Mouse (Mus musculus) hindbrain, postnatal 0 days (tissue): ENCODE data around the gene Angpt4. TPM values are rescaled to one million over a fixed set of nuclear protein-coding genes. Genes with fewer than 3 reads are reported as not detected.

Source experiments
- ATAC-seq: fragments of 200-750 bp; cut with Nextera tagmentation; 2 replicates; pipeline ENCODE4 v1.8.0; 2017; ENCODE audit warnings: mild to moderate bottlenecking, moderate TSS enrichment, moderate library complexity
- DNase-seq: peaks from one replicate; pipeline ENCODE4 v3.0.0-alpha.2; 2015; ENCODE audit warnings: low spot score
- H3K27ac ChIP-seq: fragments of 300-500 bp; sonication (generic); 2 replicates; pipeline ENCODE4 v1.5.1; 2014; ENCODE audit warnings: mild to moderate bottlenecking
- H3K27me3 ChIP-seq: fragments of 300-500 bp; sonication (generic); 2 replicates; pipeline ENCODE4 v1.6.1; 2014; ENCODE audit warnings: low read length, mixed read lengths; ENCODE audit not compliant: insufficient read depth
- H3K36me3 ChIP-seq: fragments of 300-500 bp; sonication (generic); 2 replicates; pipeline ENCODE4 v1.6.1; 2014; ENCODE audit warnings: low read length, mixed read lengths; ENCODE audit not compliant: insufficient read depth
- H3K4me1 ChIP-seq: fragments of 300-500 bp; sonication (generic); 2 replicates; pipeline ENCODE4 v1.6.1; 2014; ENCODE audit warnings: antibody characterized with exemption, low read length, mixed read lengths; ENCODE audit not compliant: insufficient read depth
- H3K4me2 ChIP-seq: fragments of 300-500 bp; sonication (generic); 2 replicates; pipeline ENCODE4 v1.6.1; 2014; ENCODE audit warnings: low read depth, mild to moderate bottlenecking, low read length, moderate library complexity, mixed read lengths
- H3K4me3 ChIP-seq: fragments of 300-500 bp; sonication (generic); 2 replicates; pipeline ENCODE4 v1.5.1; 2014; ENCODE audit warnings: low read length
- H3K9ac ChIP-seq: fragments of 300-500 bp; sonication (generic); replicated peaks from 2 replicates; pipeline ENCODE4 v1.6.1; 2014; ENCODE audit warnings: mild to moderate bottlenecking, low read length, moderate library complexity, mixed read lengths
- H3K9me3 ChIP-seq: fragments of 300-500 bp; sonication (generic); 2 replicates; pipeline ENCODE4 v1.6.1; 2016; ENCODE audit warnings: low read length, mixed read lengths
- CTCF ChIP-seq: IDR thresholded peaks from 2 replicates; pipeline ENCODE4 v1.5.1; 2016; ENCODE audit warnings: antibody characterized with exemption, control low read depth, low read depth
- WGBS: fragments of 180-500 bp; shearing (Covaris S2); extraction: QIAGEN DNeasy Blood & Tissue Kit; methylation state at CpG from one replicate; pipeline ENCODE4 v1.1.7; 2014; 5-methylcytosine and 5-hydroxymethylcytosine counted together
- polyA plus RNA-seq: library from polyadenylated mRNA; unstranded; fragments of >200 nt; fragmentation: Nextera tagmentation; extraction: Ambion mirVana; gene quantifications from 2 replicates; pipeline ENCODE4 v1.2.1, GENCODE M21; 2015
- total RNA-seq: library from RNA; depleted of rRNA; stranded (reverse); fragments of >200 nt; gene quantifications from 2 replicates; pipeline ENCODE4 v1.2.3, GENCODE M21; 2014

Gene Angpt4
- total and polyA plus RNA-seq, 2 experiments from 2014 or later, result 0.10 to 0.28 TPM

DNA sequence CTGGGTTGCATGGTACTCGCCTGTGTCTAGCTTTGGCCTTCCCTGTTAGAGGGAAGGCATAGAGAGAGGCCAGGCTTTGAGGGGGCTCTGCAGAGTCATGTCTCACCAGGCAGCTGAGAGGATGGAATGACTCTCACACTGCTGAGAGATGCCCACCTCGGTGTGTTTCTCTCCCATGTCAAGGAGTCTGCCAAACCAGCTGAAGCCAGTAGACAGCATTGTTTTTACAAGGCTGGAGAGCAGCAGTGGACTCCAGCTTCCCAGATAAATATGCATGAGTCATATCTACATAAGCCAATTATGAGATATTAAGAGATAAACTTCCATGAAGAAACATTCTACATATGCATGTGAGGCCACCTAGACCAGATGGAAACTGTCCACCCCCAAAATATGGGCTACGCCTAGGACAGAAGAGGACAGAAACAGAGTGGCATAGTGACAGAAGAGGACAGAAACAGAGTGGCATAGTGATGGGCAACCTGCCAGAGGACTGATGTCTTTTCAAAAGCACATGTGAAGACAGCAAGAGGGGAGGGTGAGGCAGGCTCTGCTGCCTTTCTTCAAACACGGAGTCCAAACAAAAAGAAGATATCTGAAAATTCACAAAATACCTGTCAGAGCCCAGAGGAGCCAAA, 45.6 kb downstream of the Angpt4 start:
- no peaks in the 10 kb centered on the region for H3K4me1 ChIP-seq
- TF ChIP-seq CTCF, result no peak
- H3K27ac ChIP-seq, result no peak overlapping the region
- no peaks in the 10 kb centered on the region for H3K9me3 ChIP-seq
- no peak overlapping the region for H3K9ac ChIP-seq
- 41% methylated on average over 4 of the region's 4 CpGs for WGBS
- H3K4me3 ChIP-seq, result no peak overlapping the region
- H3K4me2 ChIP-seq, result no peak overlapping the region
- no peaks in the 10 kb centered on the region for H3K27me3 ChIP-seq
- no peaks in the 10 kb centered on the region for H3K36me3 ChIP-seq
- 0 out of 2 replicates have a peak, but pooled peaks have one; percentile 28 for ATAC-seq
- DNase-seq, result no peak

DNA sequence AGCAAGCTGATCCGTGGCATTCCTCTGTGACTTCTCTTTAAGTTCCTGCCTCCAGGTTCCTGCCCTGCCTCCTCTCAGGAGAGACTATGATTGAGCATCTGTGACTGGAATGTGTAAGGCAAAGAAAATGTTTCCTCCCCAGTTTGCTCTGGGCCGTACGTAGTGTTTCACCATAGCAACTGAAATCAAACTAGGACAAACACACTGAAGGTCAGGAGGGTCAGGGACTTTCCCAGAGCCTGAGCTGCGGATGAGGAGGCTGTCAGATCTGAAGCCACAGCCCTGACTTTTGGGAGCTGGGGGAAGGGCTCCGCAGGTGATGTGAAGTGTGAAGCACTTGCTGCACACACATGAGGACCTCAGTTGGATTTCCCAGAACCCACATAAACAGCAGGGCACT, 48.3 kb downstream of the Angpt4 start:
- H3K4me1 ChIP-seq, result peaks cover 4% of the 10 kb centered on the region; the same call in 1 of the 2 replicates
- no peak for TF ChIP-seq CTCF
- DNase-seq, result no peak

GRCm38 (mm10) chr2:151961284-151962196, 50.5 kb downstream of the Angpt4 start:
- Histone ChIP-seq H3K27ac (0 out of 2 replicates have a peak overlapping the region, but pooled peaks have one; percentile 20), H3K9ac (no peak overlapping the region), H3K4me2 (no peak overlapping the region), H3K9me3 (no peaks in the 10 kb centered on the region), H3K27me3 (no peaks in the 10 kb centered on the region), H3K4me1 (peaks cover 4% of the 10 kb centered on the region; the same call in 1 of the 2 replicates), H3K4me3 (no peak overlapping the region), H3K36me3 (no peaks in the 10 kb centered on the region)
- DNase-seq (no peak), ATAC-seq (peak; percentile 19; the same call in 1 of the 2 replicates)
- WGBS, result 43% methylated on average over 9 of the region's 9 CpGs
- no peak for TF ChIP-seq CTCF

More for the DNA sequence above, 48.3 kb downstream of the Angpt4 start:
- WGBS, result 43% methylated on average over 5 of the region's 5 CpGs
- no peak overlapping the region for H3K4me3 ChIP-seq
- H3K36me3 ChIP-seq, result no peaks in the 10 kb centered on the region
- no peak overlapping the region for H3K4me2 ChIP-seq
- H3K9ac ChIP-seq, result no peak overlapping the region
- H3K27ac ChIP-seq, result no peak overlapping the region
- H3K9me3 ChIP-seq, result no peaks in the 10 kb centered on the region
- ATAC-seq, result no peak
- H3K27me3 ChIP-seq, result no peaks in the 10 kb centered on the region

- H3K27me3 ChIP-seq, result no peaks in the 10 kb centered on the region
- peaks cover 11% of the 10 kb centered on the region; the same call in 1 of the 2 replicates for H3K4me1 ChIP-seq
- peak overlapping the region; percentile 36; the same call in 1 of the 2 replicates for H3K27ac ChIP-seq
- no peaks in the 10 kb centered on the region for H3K36me3 ChIP-seq
- 38% methylated on average over 10 of the region's 10 CpGs for WGBS
- H3K9ac ChIP-seq, result no peak overlapping the region
- H3K9me3 ChIP-seq, result no peaks in the 10 kb centered on the region
- ATAC-seq, result peak; percentile 43
- DNase-seq, result peak; percentile 76
- no peak overlapping the region for H3K4me3 ChIP-seq
- no peak; the same call in 1 of the 2 replicates for TF ChIP-seq CTCF
- H3K4me2 ChIP-seq, result no peak overlapping the region
Measured at GRCm38 (mm10) chr2:151962474-151962873, 51.5 kb downstream of the Angpt4 start.

DNA sequence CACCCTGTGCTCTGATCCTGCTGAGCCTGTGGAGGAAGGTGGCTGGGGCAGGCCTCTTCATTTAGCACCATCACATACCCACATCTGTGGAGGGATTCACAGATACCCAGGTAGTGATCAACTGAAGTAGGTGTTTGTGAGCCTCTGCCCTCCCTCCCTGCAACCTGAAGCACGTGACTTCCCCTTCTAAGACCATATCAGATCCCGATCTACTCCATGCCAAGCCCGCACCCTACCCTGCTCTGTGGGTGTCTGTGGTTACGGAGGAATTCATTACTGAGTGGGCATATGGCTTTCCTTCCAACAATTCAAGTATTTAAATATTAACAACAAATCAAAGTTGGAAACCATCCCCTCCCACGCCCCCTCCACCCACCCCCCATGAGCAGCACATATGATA, 52.3 kb downstream of the Angpt4 start:
- Histone ChIP-seq H3K9ac (no peak overlapping the region), H3K36me3 (no peaks in the 10 kb centered on the region), H3K27ac (no peak overlapping the region), H3K4me3 (no peak overlapping the region), H3K27me3 (no peaks in the 10 kb centered on the region), H3K4me1 (peaks cover 20% of the 10 kb centered on the region; the same call in 1 of the 2 replicates), H3K9me3 (no peaks in the 10 kb centered on the region), H3K4me2 (no peak overlapping the region)
- 72% methylated on average over 5 of the region's 5 CpGs for WGBS
- ATAC-seq (no peak), DNase-seq (no peak)
- no peak for TF ChIP-seq CTCF

- Histone ChIP-seq H3K4me1 (peaks cover 26% of the 10 kb centered on the region), H3K4me2 (0 out of 2 replicates have a peak overlapping the region, but pooled peaks have one; percentile 16), H3K36me3 (no peaks in the 10 kb centered on the region), H3K9ac (no peak overlapping the region), H3K27me3 (no peaks in the 10 kb centered on the region), H3K4me3 (no peak overlapping the region), H3K9me3 (no peaks in the 10 kb centered on the region), H3K27ac (peak overlapping the region; percentile 12; the same call in 1 of the 2 replicates)
- WGBS, result 13% methylated on average over 9 of the region's 9 CpGs
- no peak for TF ChIP-seq CTCF
- peak; percentile 21; the same call in 1 of the 2 replicates for ATAC-seq
- peak; percentile 53 for DNase-seq
Measured at GRCm38 (mm10) chr2:151964052-151964451, 53.0 kb downstream of the Angpt4 start.
